In genomic region chr5:138725151-138725550, GRCm38 (mm10) we compare ENCODE assay signal across 22 mouse cellular contexts. TPM values are rescaled to one million over a fixed set of nuclear protein-coding genes. Genes with fewer than 3 reads are reported as not detected.
DNase-seq lines count a peak whose midpoint lies in the region; ATAC-seq lines count a peak whose summit lies in the region.
"Had no signal": no experiment of that assay in that cellular context is flagged by ENCODE, and none has a peak within 500 bp of the region (broad histone marks: within the 10 kb centered on the region; RNA-seq: fewer than 3 reads in every experiment).

No protein-coding gene starts in this region.

- H3K4me3 ChIP-seq in heart, embryonic 16.5 days (ENCODE audit: low read length), result no peak overlapping the region
- H3K4me3 ChIP-seq in hindbrain, embryonic 12.5 days, result no peak overlapping the region
- H3K4me3 ChIP-seq: embryonic facial prominence, embryonic 13.5 days; hindbrain, embryonic 13.5 days; intestine, embryonic 15.5 days; kidney, embryonic 15.5 days; limb, embryonic 10.5 days; midbrain, embryonic 10.5 days; neural tube, embryonic 13.5 days had no signal

- no peaks in the 10 kb centered on the region for H3K36me3 ChIP-seq in heart, embryonic 16.5 days (ENCODE audit: control insufficient read depth, insufficient read depth)
- no peaks in the 10 kb centered on the region for H3K36me3 ChIP-seq in hindbrain, embryonic 12.5 days
- H3K36me3 ChIP-seq: embryonic facial prominence, embryonic 13.5 days; hindbrain, embryonic 13.5 days; intestine, embryonic 15.5 days; kidney, embryonic 15.5 days; limb, embryonic 10.5 days; midbrain, embryonic 10.5 days; neural tube, embryonic 13.5 days had no signal

- intact Hi-C loops in heart, postnatal 14 days (cut with DNase I), result no loop called here

- H3K27ac ChIP-seq in heart, embryonic 16.5 days (ENCODE audit: low read length), result peak overlapping the region; percentile 46
- no peak overlapping the region for H3K27ac ChIP-seq in hindbrain, embryonic 12.5 days
- H3K27ac ChIP-seq: embryonic facial prominence, embryonic 13.5 days; hindbrain, embryonic 13.5 days; intestine, embryonic 15.5 days; kidney, embryonic 15.5 days; limb, embryonic 10.5 days; midbrain, embryonic 10.5 days; neural tube, embryonic 13.5 days had no signal

- peak; percentile 45; the same call in 1 of the 2 replicates for ATAC-seq in heart, embryonic 16.5 days (replicated peaks; ENCODE audit: extremely low read depth, insufficient read depth, low FRiP score)
- no peak for ATAC-seq in hindbrain, embryonic 12.5 days (ENCODE audit: low FRiP score)
- ATAC-seq: activated CD4-positive, CD25-positive, alpha-beta regulatory T cell, adult 4 months; intestine, embryonic 15.5 days had no signal

- no peaks in the 10 kb centered on the region for H3K27me3 ChIP-seq in heart, embryonic 16.5 days (ENCODE audit: control insufficient read depth, insufficient read depth, low read length)
- no peaks in the 10 kb centered on the region for H3K27me3 ChIP-seq in hindbrain, embryonic 12.5 days
- H3K27me3 ChIP-seq: embryonic facial prominence, embryonic 13.5 days; hindbrain, embryonic 13.5 days; intestine, embryonic 15.5 days; kidney, embryonic 15.5 days; neural tube, embryonic 13.5 days; Patski had no signal

- no peak overlapping the region for H3K9ac ChIP-seq in heart, embryonic 16.5 days (ENCODE audit: low read length)
- no peak overlapping the region for H3K9ac ChIP-seq in hindbrain, embryonic 12.5 days
- H3K9ac ChIP-seq: embryonic facial prominence, embryonic 13.5 days; hindbrain, embryonic 13.5 days; intestine, embryonic 15.5 days; kidney, embryonic 15.5 days; neural tube, embryonic 13.5 days had no signal

- no peak overlapping the region for H3K4me2 ChIP-seq in heart, embryonic 16.5 days (ENCODE audit: low read depth, low read length)
- H3K4me2 ChIP-seq in hindbrain, embryonic 12.5 days (replicated peaks), result no peak overlapping the region
- H3K4me2 ChIP-seq: embryonic facial prominence, embryonic 13.5 days; hindbrain, embryonic 13.5 days; intestine, embryonic 15.5 days; kidney, embryonic 15.5 days; liver, embryonic 11.5 days; neural tube, embryonic 13.5 days had no signal

- DNase-seq in heart, adult 8-10 months (ENCODE audit: low spot score), result peak; percentile 36
- no peak for DNase-seq in heart, postnatal 14 days
- peak; percentile 84 for DNase-seq in adrenal gland, adult 2 months
- DNase-seq in brain, adult 2 months (ENCODE audit: low read depth, low spot score), result peak; percentile 54
- DNase-seq in right cerebral cortex, adult 18-20 months, result no peak
- DNase-seq: cerebellum, adult 9-10 months; gastrocnemius, postnatal 36 days; lung, adult 2 months; lung, postnatal 36 days; thymus, adult 18-20 months had no signal

- 26% methylated on average over 7 of the region's 7 CpGs for WGBS in heart, embryonic 16.5 days
- WGBS in hindbrain, embryonic 12.5 days, result 71% methylated on average over 7 of the region's 7 CpGs

- H3K9me3 ChIP-seq in heart, embryonic 16.5 days (replicated peaks; ENCODE audit: control insufficient read depth, low read length), result no peaks in the 10 kb centered on the region; the same call in 1 of the 2 replicates
- no peaks in the 10 kb centered on the region for H3K9me3 ChIP-seq in hindbrain, embryonic 12.5 days (replicated peaks)
- H3K9me3 ChIP-seq: embryonic facial prominence, embryonic 13.5 days; hindbrain, embryonic 13.5 days; intestine, embryonic 15.5 days; kidney, embryonic 15.5 days; limb, embryonic 10.5 days; midbrain, embryonic 10.5 days; neural tube, embryonic 13.5 days had no signal

- H3K4me1 ChIP-seq in heart, embryonic 16.5 days (ENCODE audit: control insufficient read depth, insufficient read depth, low read length), result peaks cover 18% of the 10 kb centered on the region
- no peaks in the 10 kb centered on the region for H3K4me1 ChIP-seq in hindbrain, embryonic 12.5 days
- H3K4me1 ChIP-seq: embryonic facial prominence, embryonic 13.5 days; intestine, embryonic 15.5 days; midbrain, embryonic 10.5 days had no signal

RNA-seq across cellular contexts. Expression of gene Fam20c, which starts 29.2 kb away (rescaled TPM):
- total RNA-seq in heart, adult 8-10 months (2022), result 10 to 100 TPM; 11.6 to 16.9 (median 14.3) TPM
- 10 to 100 TPM in 1 of 2 experiments, 1 to 10 TPM in 1; 9.9 to 10.4 TPM for total RNA-seq in heart, postnatal 14 days (2021)
- 10 to 100 TPM in 1 of 2 experiments, 1 to 10 TPM in 1; 8.4 to 20.5 TPM for total RNA-seq in adrenal gland, adult 2 months (2021)
- polyA plus RNA-seq in adrenal gland, adult 2 months (2012; rRNA removed), result 37.7 and 39.7 TPM in 2 replicates
- 5.4 and 5.6 TPM in 2 replicates for polyA plus RNA-seq in heart, embryonic 16.5 days (2015; fragmentation: Nextera tagmentation; extraction: Ambion mirVana)
- 44.1 and 45.8 TPM in 2 replicates for polyA plus RNA-seq in hindbrain, embryonic 12.5 days (2016; fragmentation: Nextera tagmentation; extraction: Ambion mirVana)
- polyA plus RNA-seq: activated CD4-positive, CD25-positive, alpha-beta regulatory T cell, adult 4 months had no signal

Comparison
In these comparisons a context has a peak if more than half of its experiments do, and no peak if none do; other contexts are left out.
1. DNase-seq: peak in heart, adult 8-10 months (single experiment), adrenal gland, adult 2 months (single experiment) and brain, adult 2 months (single experiment); none in heart, postnatal 14 days (0 of 2) and right cerebral cortex, adult 18-20 months (single experiment).